Mouse (Mus musculus): Measurements from ENCODE around the gene Colgalt1. TPM values are rescaled to one million over a fixed set of nuclear protein-coding genes. Genes with fewer than 3 reads are reported as not detected.

Colgalt1 gene
- polyA plus RNA-seq, 1 experiment from 2014 or later: 87.6 TPM

DNA sequence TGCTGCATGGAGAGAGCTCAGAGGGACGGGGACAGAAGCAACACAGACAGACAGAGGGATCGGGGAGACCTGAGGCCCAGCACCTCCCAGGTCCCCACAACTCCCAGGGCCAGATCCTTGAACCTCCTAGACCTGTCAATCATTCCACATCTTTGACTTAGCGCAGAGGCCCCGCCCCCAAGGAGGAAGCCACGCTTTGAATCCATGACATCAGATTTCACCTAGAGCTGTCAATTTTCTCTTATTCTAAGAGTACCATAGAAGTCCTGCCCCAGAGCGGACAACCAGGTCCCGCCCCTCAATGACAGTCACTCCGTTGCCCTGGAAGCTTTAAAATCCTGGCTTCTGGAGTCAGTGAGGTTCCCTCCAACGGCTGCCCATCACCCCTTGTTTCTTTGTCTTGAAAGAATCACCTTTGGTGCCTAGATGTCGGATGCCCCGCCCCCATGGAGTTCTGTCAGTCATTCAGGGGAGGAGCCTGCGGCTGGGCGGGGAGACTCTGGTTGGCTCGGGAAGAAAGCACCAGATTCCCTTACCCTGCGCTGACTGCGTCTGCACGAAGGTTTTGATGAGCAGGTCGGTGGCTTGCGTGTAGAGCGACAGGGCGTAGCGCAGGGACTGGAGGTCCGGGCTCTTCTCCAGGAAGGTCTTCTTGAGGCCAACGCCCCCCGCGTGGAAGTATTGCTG is 23.3 kb downstream of the Colgalt1 start:
- Histone ChIP-seq H3K36me3 (ENCODE audit: control insufficient read depth, insufficient read depth, low read length) (no peaks in the 10 kb centered on the region), H3K4me3 (ENCODE audit: low read depth, low read length) (peak overlapping the region; percentile 12; the same call in 1 of the 2 replicates), H3K27me3 (ENCODE audit: control insufficient read depth, insufficient read depth, low read length) (no peaks in the 10 kb centered on the region), H3K4me1 (ENCODE audit: control insufficient read depth, insufficient read depth, low read length) (peaks cover 3% of the 10 kb centered on the region; the same call in 1 of the 2 replicates), H3K9me3 (ENCODE audit: control insufficient read depth, low read depth, low read length) (peaks cover 8% of the 10 kb centered on the region; the same call in 1 of the 2 replicates), H3K4me2 (replicated peaks; ENCODE audit: low read depth, low read length) (peak overlapping the region; percentile 33), H3K27ac (ENCODE audit: low read length) (no peak overlapping the region), H3K9ac (replicated peaks; ENCODE audit: low read depth, low read length) (no peak overlapping the region)
- no peak for ATAC-seq (ENCODE audit: insufficient number of reproducible peaks, insufficient read depth, low FRiP score, low read depth)
- WGBS: 3% methylated on average over 26 of the region's 26 CpGs

DNA sequence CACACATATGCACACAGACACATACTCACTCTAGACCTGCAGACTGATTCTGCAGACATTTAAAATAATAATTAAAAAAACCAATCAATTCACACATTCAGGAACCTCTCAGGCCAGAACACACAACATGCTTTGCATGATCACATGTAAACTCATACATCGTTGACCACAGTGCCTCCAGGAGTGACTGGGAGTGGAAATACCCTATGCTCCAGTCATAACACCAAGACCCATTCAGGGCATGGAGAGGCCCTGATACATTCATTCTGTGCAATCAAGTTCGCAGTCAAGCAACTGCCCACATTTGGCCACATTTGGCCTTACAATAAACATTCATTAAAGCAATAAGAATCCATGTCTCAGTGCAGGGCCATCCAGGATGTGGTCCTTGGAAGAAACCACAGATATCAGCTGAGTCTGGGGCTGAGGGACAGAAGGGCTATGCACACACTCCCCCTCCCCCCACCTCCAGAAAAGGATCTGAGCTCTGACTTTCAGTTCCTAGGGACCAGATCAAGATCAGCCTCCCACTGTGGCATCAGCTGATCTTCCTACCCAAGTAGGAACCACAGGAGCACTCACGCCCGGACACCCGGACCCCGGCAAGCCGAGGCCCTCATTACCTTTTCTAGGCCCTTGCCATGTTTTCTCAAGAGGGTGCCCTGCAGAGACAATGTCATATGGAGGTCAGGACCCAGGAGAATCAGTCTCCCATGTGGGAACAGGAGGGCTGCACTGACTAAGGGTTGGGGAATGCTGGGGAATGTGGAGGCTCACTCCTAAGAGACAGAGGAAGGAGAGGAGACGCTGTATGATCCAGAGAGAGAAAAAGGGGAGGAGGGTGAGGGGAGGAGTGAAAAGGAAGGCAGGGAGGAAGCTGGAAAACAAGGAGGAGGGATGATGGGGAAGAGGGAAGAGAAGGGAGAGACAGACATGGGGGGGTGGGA is 26.6 kb downstream of the Colgalt1 start:
- no peaks in the 10 kb centered on the region for H3K36me3 ChIP-seq (ENCODE audit: control insufficient read depth, insufficient read depth, low read length)
- H3K27ac ChIP-seq (ENCODE audit: low read length): no peak overlapping the region
- no peak for ATAC-seq (ENCODE audit: insufficient number of reproducible peaks, insufficient read depth, low FRiP score, low read depth)
- no peak overlapping the region for H3K4me3 ChIP-seq (ENCODE audit: low read depth, low read length)
- H3K9me3 ChIP-seq (ENCODE audit: control insufficient read depth, low read depth, low read length): peaks cover 8% of the 10 kb centered on the region; the same call in 1 of the 2 replicates
- no peak overlapping the region for H3K4me2 ChIP-seq (replicated peaks; ENCODE audit: low read depth, low read length)
- H3K27me3 ChIP-seq (ENCODE audit: control insufficient read depth, insufficient read depth, low read length): no peaks in the 10 kb centered on the region
- no peaks in the 10 kb centered on the region for H3K4me1 ChIP-seq (ENCODE audit: control insufficient read depth, insufficient read depth, low read length)
- WGBS: 64% methylated on average over 8 of the region's 8 CpGs
- no peak overlapping the region for H3K9ac ChIP-seq (replicated peaks; ENCODE audit: low read depth, low read length)

DNA sequence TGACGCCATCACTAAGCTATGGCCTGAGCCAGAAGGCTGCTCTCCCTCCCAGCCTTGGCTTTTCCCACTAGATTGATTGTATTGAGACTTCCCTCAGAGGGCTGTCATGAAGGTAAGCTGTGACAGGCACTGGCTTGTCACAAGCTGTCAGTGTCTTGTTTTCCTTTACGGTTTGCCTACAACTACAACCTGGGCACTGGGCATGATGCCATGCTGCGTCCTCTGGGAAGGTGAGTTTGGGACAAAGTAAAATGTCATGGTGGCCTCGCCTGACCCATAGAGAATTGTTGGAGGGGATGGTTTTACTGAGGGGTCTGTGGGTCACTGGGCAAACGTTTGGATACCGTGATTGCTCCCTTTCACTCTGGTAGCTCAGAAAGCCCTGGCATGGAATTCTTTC is 27.5 kb downstream of the Colgalt1 start:
- no peak for ATAC-seq (ENCODE audit: insufficient number of reproducible peaks, insufficient read depth, low FRiP score, low read depth)
- no peak overlapping the region for H3K4me2 ChIP-seq (replicated peaks; ENCODE audit: low read depth, low read length)
- H3K27me3 ChIP-seq (ENCODE audit: control insufficient read depth, insufficient read depth, low read length): no peaks in the 10 kb centered on the region
- no peak overlapping the region for H3K27ac ChIP-seq (ENCODE audit: low read length)
- no peaks in the 10 kb centered on the region for H3K4me1 ChIP-seq (ENCODE audit: control insufficient read depth, insufficient read depth, low read length)
- H3K4me3 ChIP-seq (ENCODE audit: low read depth, low read length): no peak overlapping the region
- 65% methylated on average over 6 of the region's 6 CpGs for WGBS
- no peaks in the 10 kb centered on the region for H3K9me3 ChIP-seq (ENCODE audit: control insufficient read depth, low read depth, low read length)
- no peak overlapping the region for H3K9ac ChIP-seq (replicated peaks; ENCODE audit: low read depth, low read length)
- no peaks in the 10 kb centered on the region for H3K36me3 ChIP-seq (ENCODE audit: control insufficient read depth, insufficient read depth, low read length)

DNA sequence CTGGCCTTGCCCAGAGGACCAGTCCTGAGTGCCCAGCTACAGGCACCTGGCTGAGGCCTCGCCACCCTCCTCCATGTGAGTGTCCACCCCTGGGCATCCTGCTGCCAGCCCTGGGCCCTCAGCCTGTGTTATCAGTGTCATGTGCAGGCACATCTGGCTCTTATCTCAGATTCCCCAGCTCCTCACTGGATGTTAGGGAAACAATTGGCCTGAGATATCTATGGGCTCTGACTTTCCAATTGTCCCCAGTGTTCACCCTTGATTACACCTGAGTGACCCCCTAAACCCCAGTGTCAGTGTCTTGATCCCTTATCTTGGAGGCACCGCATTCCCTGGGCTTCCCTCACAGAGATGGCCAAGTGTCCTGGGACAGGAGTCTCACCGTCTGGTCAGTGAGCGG is 28.5 kb downstream of the Colgalt1 start:
- ATAC-seq (ENCODE audit: insufficient number of reproducible peaks, insufficient read depth, low FRiP score, low read depth): no peak
- WGBS: 85% methylated on average over 4 of the region's 4 CpGs
- no peak overlapping the region for H3K27ac ChIP-seq (ENCODE audit: low read length)

DNA sequence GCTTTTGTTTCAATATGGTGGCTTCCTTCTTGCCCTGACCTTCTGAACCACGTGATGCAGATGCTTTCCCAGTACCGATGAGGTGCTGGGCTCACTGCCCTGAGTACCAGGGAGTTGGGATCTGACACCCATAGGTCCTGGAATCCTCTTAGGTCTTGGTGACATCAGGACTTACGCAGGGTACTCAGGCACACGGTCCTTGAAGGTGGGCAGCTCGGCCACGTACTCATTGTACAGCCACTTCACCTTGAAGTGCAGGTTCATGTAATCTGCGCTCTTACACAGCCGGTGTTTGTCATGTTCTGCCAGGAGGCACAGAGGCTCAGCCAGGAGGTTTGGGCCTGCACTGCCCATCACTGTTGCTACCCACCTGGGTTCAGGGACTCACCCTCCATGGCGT is 34.7 kb downstream of the Colgalt1 start:
- Histone ChIP-seq H3K9ac (replicated peaks; ENCODE audit: low read depth, low read length) (no peak overlapping the region), H3K4me1 (ENCODE audit: control insufficient read depth, insufficient read depth, low read length) (no peaks in the 10 kb centered on the region), H3K9me3 (ENCODE audit: control insufficient read depth, low read depth, low read length) (no peaks in the 10 kb centered on the region), H3K36me3 (ENCODE audit: control insufficient read depth, insufficient read depth, low read length) (no peaks in the 10 kb centered on the region), H3K27me3 (ENCODE audit: control insufficient read depth, insufficient read depth, low read length) (no peaks in the 10 kb centered on the region), H3K4me3 (ENCODE audit: low read depth, low read length) (no peak overlapping the region), H3K27ac (ENCODE audit: low read length) (no peak overlapping the region), H3K4me2 (replicated peaks; ENCODE audit: low read depth, low read length) (no peak overlapping the region)
- WGBS: 81% methylated on average over 9 of the region's 9 CpGs
- no peak for ATAC-seq (ENCODE audit: insufficient number of reproducible peaks, insufficient read depth, low FRiP score, low read depth)

More for the DNA sequence above, 28.5 kb downstream of the Colgalt1 start:
- Histone ChIP-seq H3K36me3 (ENCODE audit: control insufficient read depth, insufficient read depth, low read length) (no peaks in the 10 kb centered on the region), H3K9ac (replicated peaks; ENCODE audit: low read depth, low read length) (no peak overlapping the region), H3K9me3 (ENCODE audit: control insufficient read depth, low read depth, low read length) (no peaks in the 10 kb centered on the region), H3K4me1 (ENCODE audit: control insufficient read depth, insufficient read depth, low read length) (no peaks in the 10 kb centered on the region), H3K27me3 (ENCODE audit: control insufficient read depth, insufficient read depth, low read length) (no peaks in the 10 kb centered on the region), H3K4me3 (ENCODE audit: low read depth, low read length) (no peak overlapping the region), H3K4me2 (replicated peaks; ENCODE audit: low read depth, low read length) (no peak overlapping the region)

DNA sequence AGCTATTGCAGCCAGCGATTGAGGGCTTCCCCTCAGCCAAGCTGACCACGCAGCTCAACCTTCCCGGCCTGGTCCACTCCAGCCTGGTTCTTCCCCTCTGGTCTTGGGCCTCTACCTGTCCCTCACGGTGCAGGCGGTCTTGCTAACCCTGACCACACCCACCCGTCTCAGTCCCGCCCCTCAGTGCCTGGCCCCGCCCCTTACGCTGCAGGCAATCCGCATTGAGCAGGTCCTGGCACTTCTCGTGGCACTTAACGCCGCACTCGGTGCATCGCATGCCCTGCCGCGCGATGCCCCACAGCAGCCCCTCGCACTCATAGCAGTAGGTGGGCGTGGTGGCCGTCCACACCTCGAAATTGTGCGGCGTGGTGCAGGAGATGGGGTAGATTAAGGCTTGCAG is 43.8 kb downstream of the Colgalt1 start:
- Histone ChIP-seq H3K4me1 (ENCODE audit: control insufficient read depth, insufficient read depth, low read length) (0 out of 2 replicates have a peak, but pooled peaks cover 4% of the 10 kb centered on the region), H3K9me3 (ENCODE audit: control insufficient read depth, low read depth, low read length) (no peaks in the 10 kb centered on the region), H3K36me3 (ENCODE audit: control insufficient read depth, insufficient read depth, low read length) (no peaks in the 10 kb centered on the region), H3K27me3 (ENCODE audit: control insufficient read depth, insufficient read depth, low read length) (peaks cover 14% of the 10 kb centered on the region), H3K4me3 (ENCODE audit: low read depth, low read length) (no peak overlapping the region), H3K27ac (ENCODE audit: low read length) (no peak overlapping the region), H3K9ac (replicated peaks; ENCODE audit: low read depth, low read length) (no peak overlapping the region), H3K4me2 (replicated peaks; ENCODE audit: low read depth, low read length) (peak overlapping the region; percentile 34)
- 1% methylated on average over 24 of the region's 24 CpGs for WGBS
- peak; percentile 68; the same call in 1 of the 2 replicates for ATAC-seq (ENCODE audit: insufficient number of reproducible peaks, insufficient read depth, low FRiP score, low read depth)

DNA sequence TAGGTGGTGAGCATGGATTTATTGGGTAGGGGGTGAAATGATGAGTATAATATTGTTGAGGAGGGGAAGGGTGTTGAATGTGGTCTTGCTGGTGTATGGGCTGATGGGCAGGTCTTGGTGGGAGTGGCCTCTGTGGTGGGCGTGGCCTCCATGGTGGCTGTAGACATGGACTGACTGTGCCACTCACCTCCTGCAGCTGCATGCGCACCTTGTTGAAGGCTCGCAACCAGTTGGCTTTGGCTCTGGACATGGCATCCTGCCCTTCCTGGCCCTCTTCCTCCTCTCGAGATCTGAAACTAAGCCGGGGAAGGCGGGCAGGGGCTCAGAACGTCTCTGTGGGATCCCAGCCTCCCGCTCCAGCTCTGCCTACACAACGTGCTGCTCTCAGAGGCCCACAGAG is 47.0 kb downstream of the Colgalt1 start:
- Histone ChIP-seq H3K27me3 (ENCODE audit: control insufficient read depth, insufficient read depth, low read length) (peaks cover 20% of the 10 kb centered on the region), H3K9ac (replicated peaks; ENCODE audit: low read depth, low read length) (no peak overlapping the region), H3K4me1 (ENCODE audit: control insufficient read depth, insufficient read depth, low read length) (0 out of 2 replicates have a peak, but pooled peaks cover 4% of the 10 kb centered on the region), H3K36me3 (ENCODE audit: control insufficient read depth, insufficient read depth, low read length) (no peaks in the 10 kb centered on the region), H3K4me3 (ENCODE audit: low read depth, low read length) (no peak overlapping the region), H3K4me2 (replicated peaks; ENCODE audit: low read depth, low read length) (no peak overlapping the region), H3K9me3 (ENCODE audit: control insufficient read depth, low read depth, low read length) (no peaks in the 10 kb centered on the region), H3K27ac (ENCODE audit: low read length) (no peak overlapping the region)
- WGBS: 22% methylated on average over 9 of the region's 9 CpGs
- ATAC-seq (ENCODE audit: insufficient number of reproducible peaks, insufficient read depth, low FRiP score, low read depth): no peak

DNA sequence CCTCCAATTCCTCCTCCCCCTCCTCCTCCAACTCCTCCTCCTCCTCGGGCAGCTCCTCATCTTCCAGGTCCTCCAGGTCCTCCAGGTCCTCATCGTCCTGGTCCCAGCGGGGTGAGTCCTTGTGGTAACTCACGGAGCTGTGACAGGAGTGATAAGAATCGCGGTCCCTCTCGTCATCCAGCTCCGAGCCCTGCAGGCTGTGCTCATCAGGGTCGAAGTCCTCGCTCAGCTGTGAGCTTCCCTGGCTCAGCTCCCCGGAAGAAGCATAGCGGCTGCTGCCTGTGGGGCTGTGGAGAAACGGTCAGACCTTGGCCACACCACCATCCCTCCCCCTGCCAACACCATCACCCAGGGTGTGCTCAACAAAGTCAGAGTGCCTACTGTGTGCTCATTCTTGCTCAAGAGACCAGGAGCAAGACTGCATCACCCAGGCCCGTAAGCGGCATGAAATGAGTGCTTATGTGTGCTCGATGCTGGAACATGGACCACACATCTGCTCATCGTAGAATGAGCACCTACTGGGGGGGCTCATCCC is 47.8 kb downstream of the Colgalt1 start:
- no peak for ATAC-seq (ENCODE audit: insufficient number of reproducible peaks, insufficient read depth, low FRiP score, low read depth)

More for the DNA sequence above, 47.8 kb downstream of the Colgalt1 start:
- Histone ChIP-seq H3K36me3 (ENCODE audit: control insufficient read depth, insufficient read depth, low read length) (no peaks in the 10 kb centered on the region), H3K27ac (ENCODE audit: low read length) (no peak overlapping the region), H3K27me3 (ENCODE audit: control insufficient read depth, insufficient read depth, low read length) (peaks cover 20% of the 10 kb centered on the region), H3K4me1 (ENCODE audit: control insufficient read depth, insufficient read depth, low read length) (0 out of 2 replicates have a peak, but pooled peaks cover 4% of the 10 kb centered on the region), H3K9ac (replicated peaks; ENCODE audit: low read depth, low read length) (no peak overlapping the region), H3K4me3 (ENCODE audit: low read depth, low read length) (no peak overlapping the region), H3K4me2 (replicated peaks; ENCODE audit: low read depth, low read length) (no peak overlapping the region), H3K9me3 (ENCODE audit: control insufficient read depth, low read depth, low read length) (no peaks in the 10 kb centered on the region)
- WGBS: 25% methylated on average over 17 of the region's 17 CpGs

All from stomach, embryonic 14.5 days (tissue).